Mouse (Mus musculus): ENCODE measurements around the gene Gm15217. TPM values are rescaled to one million over a fixed set of nuclear protein-coding genes. Genes with fewer than 3 reads are reported as not detected.
A peak's percentile ranks its signal among the peaks of the same experiment; 100 is the strongest.

Gm15217 gene
- total RNA-seq, 2 experiments from 2014 or later: not detected

DNA sequence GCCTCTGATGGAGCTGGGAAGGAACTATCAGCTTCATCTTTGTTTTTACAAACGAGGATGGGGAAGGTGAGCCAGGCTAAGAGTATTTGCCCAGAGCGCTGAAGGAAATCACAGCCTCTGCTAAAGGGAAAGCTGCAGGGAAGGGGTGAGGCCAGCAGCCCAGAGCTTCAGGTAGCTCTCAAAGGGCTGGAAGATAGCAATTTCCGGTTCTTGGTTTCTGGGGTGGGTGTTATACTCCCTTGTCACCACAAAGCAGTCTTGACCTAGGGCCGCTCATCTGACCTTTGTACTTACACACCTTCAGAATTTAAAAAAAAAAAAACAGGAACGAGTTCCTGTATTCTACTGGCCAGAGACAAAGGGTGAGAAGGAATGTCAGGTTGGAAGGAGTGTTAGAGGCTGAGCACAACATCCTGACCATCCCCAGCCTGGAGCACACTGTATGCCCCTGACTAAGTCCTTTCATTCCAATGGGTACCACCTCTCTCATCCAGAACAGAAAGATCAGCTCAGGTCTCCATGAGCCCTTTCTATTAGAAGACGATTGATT, 12.5 kb downstream of the Gm15217 start:
- DNase-seq: no peak

DNA sequence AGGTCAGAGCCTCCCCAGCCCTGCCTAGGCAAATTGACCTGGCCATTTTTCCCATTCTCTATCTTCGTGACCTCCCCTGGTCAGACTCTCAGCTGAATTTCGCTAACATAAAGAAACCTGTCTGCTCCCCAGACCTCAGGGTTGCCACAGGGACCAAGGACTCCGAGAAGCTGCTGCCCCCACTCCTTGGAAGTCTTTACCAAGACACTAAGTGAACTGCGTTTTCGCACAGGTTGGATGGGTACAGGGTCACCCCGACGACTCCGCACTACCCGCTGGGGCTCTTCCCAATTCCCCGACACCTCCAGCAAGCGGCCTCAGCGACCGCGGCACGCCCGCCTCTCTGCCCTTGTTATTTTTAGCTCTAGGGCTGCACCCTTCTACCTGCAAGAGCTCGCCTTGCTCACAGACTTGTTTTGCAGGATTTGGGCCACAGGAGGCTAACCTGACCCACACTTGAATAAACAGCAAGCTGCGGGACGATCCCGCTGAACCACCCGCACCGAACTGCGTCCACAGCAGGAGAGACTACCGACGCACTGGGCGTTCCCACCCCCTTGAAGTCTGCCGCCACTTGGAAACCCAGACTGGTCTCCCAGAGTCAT, 19.0 kb downstream of the Gm15217 start:
- no peak for DNase-seq

DNA sequence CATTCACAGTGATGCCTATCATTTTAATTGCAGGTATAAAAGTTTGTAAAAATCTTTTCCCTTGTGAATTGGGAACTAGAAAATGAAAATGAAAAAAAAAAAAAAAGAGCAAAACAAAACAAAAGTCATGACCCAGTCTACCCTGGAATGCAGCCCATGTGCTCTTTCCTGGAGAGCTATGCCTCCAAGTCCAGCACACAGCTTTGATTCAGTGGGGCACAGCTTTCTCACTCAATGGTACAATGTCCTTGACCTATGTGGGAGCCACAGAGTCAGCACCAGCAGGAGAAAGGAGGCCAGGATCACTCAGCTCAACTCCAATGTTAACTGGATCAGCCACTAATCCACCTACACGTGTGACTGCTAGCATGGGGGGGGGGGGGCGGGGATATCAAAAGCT, 20.7 kb downstream of the Gm15217 start:
- DNase-seq: no peak

DNA sequence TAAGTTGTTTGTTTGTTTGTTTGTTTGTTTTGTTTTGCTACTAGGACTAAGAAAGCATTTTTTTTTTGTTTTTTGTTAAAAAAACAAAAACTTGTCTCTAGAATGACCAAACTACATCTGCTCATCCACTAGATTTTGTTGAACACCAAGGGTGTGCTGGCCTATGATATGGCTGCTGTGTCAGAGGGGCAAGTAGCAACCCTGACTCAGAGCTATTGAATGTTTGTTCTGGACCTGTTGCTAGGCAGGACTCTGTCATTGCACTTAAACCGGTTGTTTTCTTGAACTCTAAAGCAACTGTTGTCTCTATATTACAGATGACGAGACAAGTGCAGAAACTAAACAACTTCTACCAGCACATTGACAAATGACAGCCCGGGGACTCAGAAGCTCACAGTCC, 29.1 kb downstream of the Gm15217 start:
- DNase-seq: no peak

DNA sequence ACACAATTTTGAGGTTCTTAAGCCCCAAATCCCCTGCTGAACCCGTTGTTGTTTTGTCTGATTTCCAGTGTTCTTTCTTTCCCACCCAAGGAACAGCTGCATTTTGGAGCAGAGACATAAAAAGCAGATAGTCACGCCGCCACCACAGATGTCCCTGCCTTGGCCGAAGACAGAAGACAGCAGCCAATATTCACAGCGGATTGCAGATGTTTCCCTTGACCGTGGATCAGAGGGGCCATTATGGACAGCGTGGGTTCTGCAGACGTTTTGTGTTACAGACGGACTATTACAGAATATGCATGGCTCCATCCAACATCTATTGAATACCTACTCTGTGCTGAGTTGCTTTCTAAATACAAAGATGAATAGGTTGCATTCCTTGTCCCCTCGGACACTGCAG, 29.8 kb downstream of the Gm15217 start:
- peak in 1 of 2 experiments; percentile 52 for DNase-seq

DNA sequence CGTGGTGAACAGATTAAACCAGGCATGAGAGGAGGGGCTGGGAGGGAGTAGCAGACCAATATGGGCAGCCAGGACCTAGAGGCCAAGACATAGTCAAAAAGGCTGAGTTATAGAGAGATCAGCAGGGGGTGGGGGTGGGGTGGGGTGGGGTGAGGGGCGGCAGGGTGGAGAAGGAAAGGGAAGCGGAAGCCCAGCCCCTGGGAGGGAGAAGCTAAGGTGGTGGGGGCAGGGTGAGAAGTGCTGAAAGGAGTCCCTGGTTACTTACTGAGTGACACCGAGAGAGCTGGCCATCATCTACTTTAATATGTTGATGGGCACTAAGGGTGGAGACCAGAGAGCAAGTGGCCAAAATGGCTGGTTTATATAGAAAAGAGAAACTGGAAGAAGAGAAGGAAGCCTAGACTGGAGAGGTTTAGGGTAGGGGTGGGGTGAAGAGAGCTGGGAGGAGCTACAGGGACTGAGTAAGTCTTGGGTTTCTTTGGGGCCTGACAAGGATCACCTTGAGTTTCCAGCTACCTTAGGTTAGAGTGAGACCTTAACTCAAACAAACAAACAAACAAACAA, 31.4 kb downstream of the Gm15217 start:
- DNase-seq: no peak

DNA sequence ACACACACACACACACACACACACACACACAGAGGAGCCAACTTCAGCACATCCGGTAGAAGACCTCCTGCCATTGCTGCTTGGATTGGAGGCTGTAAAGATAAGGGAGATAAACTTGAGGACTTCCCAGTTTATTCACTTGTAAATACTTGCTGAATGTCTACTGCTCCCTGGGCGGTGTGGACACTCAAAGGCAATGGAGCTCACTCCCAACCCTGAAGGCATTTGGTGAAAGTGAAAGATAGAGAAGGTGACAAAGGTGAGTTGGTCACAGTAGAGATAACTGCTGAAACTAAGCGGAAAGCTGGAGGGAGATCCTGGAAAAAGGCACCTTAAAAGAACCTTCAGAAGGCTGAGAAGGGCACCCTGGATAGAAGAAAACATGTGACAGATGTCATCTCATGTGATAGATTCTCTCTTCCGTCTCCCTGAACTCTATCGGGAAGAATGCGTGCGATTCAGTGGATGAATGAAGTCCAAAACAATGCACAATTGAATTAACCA, 33.3 kb downstream of the Gm15217 start:
- no peak for DNase-seq

DNA sequence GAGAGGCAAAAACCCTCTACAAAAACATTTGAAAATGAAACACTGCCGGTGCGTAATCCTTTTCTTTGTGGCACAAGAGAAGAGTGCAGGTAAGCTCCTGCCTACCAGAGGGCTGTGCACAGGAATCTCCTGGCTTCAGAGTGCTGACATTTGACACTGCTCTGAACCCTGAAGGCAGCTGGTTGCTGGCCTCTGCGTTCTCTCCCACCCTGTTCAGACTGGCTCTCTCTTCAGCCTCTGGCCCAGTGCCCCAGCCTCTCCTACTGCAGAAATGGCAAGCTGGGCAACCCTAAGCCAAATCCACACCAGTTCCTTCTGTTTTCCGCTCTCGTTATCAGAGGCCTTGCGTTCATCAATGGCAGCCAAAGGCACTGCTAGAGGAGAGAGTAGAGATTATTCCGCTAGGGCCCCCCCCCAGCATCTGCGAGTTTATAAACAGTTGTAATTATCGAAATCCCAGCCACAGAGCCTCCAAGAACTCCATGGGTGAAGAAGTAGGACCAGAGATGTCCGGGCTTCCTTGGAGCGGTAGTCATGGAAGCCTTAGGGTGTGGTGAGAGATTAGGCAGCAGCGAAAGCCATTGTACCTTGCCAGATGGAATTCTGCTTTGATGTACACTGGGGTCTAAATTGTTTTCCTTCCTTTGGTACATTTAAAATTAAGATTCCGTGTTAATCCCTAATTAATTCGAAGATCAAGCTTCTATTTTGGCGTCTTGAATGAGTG, 39.3 kb downstream of the Gm15217 start:
- DNase-seq: no peak

DNA sequence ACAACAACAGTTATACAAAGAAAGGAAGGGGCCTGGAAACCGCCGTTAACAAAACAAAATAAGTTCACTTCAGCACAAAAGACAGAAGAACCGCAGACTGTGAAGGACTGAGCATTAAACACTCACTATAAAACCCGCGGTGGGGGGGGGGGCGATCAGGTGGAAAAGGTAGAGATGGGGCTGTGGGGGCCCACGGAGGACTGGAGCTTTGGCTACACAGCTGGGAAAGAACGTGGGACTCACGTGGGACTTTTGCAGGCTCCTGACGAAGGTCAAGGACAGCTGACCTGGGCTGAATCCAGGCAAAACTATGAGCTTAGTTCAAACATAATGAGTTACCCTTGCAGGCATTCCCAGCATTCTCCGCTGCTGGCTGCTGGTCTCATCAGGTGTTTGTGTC, 40.1 kb downstream of the Gm15217 start:
- DNase-seq: no peak

DNA sequence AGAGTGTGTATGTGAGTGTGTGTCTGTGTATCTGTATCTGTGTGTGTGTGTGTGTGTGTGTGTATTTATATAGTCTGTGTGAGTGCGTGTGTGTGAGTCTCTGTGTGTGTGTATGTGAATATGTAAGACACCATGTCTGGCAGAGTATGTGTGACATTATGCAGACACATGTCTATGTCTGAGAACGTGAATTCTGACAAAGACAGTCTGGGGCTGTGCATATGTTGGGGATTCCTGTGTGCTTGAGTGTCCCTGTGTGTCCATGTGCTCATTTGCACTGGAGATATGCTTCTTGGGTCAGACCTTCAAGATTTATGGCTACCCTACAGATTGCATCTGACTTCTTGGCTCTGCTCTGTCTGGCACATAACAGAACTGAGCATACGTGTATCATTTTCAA, 42.6 kb downstream of the Gm15217 start:
- no peak for DNase-seq

DNA sequence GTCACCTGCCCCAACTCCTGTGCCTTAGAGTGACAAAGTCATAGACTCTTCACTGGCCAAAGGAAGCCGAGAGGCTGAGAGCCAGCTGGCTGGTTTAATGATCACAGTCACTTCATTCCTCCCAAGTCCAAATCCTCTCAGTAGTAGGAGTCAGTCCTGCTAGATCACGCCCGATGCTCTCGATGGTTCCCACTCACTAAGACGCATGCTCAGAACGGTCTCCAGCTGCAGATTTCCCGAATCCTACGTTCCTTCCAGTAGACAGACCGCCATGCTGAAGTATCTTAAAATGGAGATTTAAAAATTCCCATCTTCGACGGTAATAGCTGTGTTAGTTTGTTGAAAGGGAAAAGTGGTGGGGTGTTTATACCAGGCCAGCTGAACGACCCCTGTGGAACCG, 48.0 kb downstream of the Gm15217 start:
- DNase-seq: no peak

DNA sequence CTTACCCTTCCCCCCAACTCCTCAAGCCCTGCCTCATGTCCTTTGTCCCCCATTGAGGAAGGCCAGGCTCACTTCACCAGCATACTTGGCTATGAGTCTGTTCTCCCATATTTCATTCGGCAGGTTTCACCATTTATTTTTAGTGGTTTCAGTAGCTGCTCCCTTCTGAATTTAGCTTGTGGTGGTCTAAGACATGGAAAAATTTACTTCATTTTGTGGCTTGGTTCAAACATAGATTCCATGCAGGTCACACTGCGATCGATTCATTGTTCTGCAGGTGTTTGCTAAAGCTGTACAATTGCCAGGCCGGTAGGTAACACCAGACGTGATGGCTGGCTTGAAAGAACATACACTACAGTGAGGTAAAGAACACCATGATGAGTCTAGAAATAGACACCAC, 51.0 kb downstream of the Gm15217 start:
- no peak for DNase-seq

Other genes with a start within 250 kb of the Gm15217 start
- 1 to 10 TPM; 8.6 to 8.9 TPM for gene Bmp4, start 11.3 kb downstream of the Gm15217 start, total RNA-seq (2021)